11 mouse cellular contexts compared by ENCODE assay signal in genomic region chr11:96348141-96348928, GRCm38 (mm10). TPM values are rescaled to one million over a fixed set of nuclear protein-coding genes. Genes with fewer than 3 reads are reported as not detected.
DNase-seq lines count a peak whose midpoint lies in the region; ATAC-seq lines count a peak whose summit lies in the region.
"Had no signal": no experiment of that assay in that cellular context is flagged by ENCODE, and none has a peak within 500 bp of the region (broad histone marks: within the 10 kb centered on the region; RNA-seq: fewer than 3 reads in every experiment).

No protein-coding gene starts in this region.

- DNase-seq in heart, postnatal 4 days, result no peak
- DNase-seq in embryo, embryonic 9.5 days (ENCODE audit: extremely low spot score), result peak; percentile 72
- peak; percentile 89 for DNase-seq in kidney, adult 9 months
- DNase-seq in layer of hippocampus, adult 11-12 months (ENCODE audit: low spot score), result no peak
- no peak for DNase-seq in right cerebral cortex, postnatal 25 days
- no peak for DNase-seq in cerebellum, adult 11 months

- peaks cover 95% of the 10 kb centered on the region for H3K27me3 ChIP-seq in heart, embryonic 14.5 days (ENCODE audit: control insufficient read depth, insufficient read depth, low read length)
- no peaks in the 10 kb centered on the region for H3K27me3 ChIP-seq in neural tube, embryonic 13.5 days

- no peak overlapping the region for H3K9ac ChIP-seq in heart, embryonic 14.5 days (ENCODE audit: low read length)
- H3K9ac ChIP-seq in neural tube, embryonic 13.5 days, result peak overlapping the region; percentile 100
- H3K9ac ChIP-seq: embryonic facial prominence, embryonic 12.5 days; limb, embryonic 13.5 days had no signal

- no peak overlapping the region for H3K27ac ChIP-seq in heart, embryonic 14.5 days (replicated peaks in 1 of 2; ENCODE audit: control insufficient read depth in 1 of 2, insufficient read depth in 1 of 2, low read depth in 2 of 2, low read length in 2 of 2)
- H3K27ac ChIP-seq in neural tube, embryonic 13.5 days (replicated peaks), result peak overlapping the region; percentile 100
- H3K27ac ChIP-seq: embryonic facial prominence, embryonic 12.5 days; limb, embryonic 13.5 days had no signal

- no peaks in the 10 kb centered on the region; a peak in 1 of 4 replicates for H3K4me1 ChIP-seq in heart, embryonic 14.5 days (ENCODE audit: control insufficient read depth in 2 of 2, insufficient read depth in 2 of 2, low read length in 2 of 2)
- H3K4me1 ChIP-seq in neural tube, embryonic 13.5 days (replicated peaks), result peaks cover 80% of the 10 kb centered on the region
- H3K4me1 ChIP-seq: embryonic facial prominence, embryonic 12.5 days had no signal

- H3K9me3 ChIP-seq in heart, embryonic 14.5 days (ENCODE audit: control insufficient read depth, low read length), result no peaks in the 10 kb centered on the region
- no peaks in the 10 kb centered on the region for H3K9me3 ChIP-seq in neural tube, embryonic 13.5 days
- H3K9me3 ChIP-seq: embryonic facial prominence, embryonic 12.5 days; limb, embryonic 13.5 days had no signal

- 15% methylated on average over 21 of the region's 21 CpGs for WGBS in heart, embryonic 14.5 days
- 2% methylated on average over 21 of the region's 21 CpGs for WGBS in neural tube, embryonic 13.5 days

- H3K36me3 ChIP-seq in heart, embryonic 14.5 days (ENCODE audit: control insufficient read depth, insufficient read depth, low read length), result no peaks in the 10 kb centered on the region
- peaks cover 31% of the 10 kb centered on the region for H3K36me3 ChIP-seq in neural tube, embryonic 13.5 days
- H3K36me3 ChIP-seq: embryonic facial prominence, embryonic 12.5 days; limb, embryonic 13.5 days had no signal

- no peak overlapping the region for H3K4me3 ChIP-seq in heart, embryonic 14.5 days (ENCODE audit: control insufficient read depth in 1 of 2, insufficient read depth in 1 of 2, low read depth in 1 of 2, low read length in 2 of 2)
- peak overlapping the region; percentile 31 for H3K4me3 ChIP-seq in neural tube, embryonic 13.5 days
- H3K4me3 ChIP-seq: embryonic facial prominence, embryonic 12.5 days; limb, embryonic 13.5 days had no signal

- H3K4me2 ChIP-seq in heart, embryonic 14.5 days (ENCODE audit: low read length), result 0 out of 2 replicates have a peak overlapping the region, but pooled peaks have one; percentile 16
- peak overlapping the region; percentile 95 for H3K4me2 ChIP-seq in neural tube, embryonic 13.5 days
- H3K4me2 ChIP-seq: embryonic facial prominence, embryonic 12.5 days; limb, embryonic 13.5 days had no signal

- ATAC-seq in heart, embryonic 14.5 days (ENCODE audit: insufficient number of reproducible peaks, insufficient read depth, low FRiP score, low read depth), result no peak
- ATAC-seq in neural tube, embryonic 13.5 days (ENCODE audit: low read depth), result no peak

RNA-seq across cellular contexts. Expression of gene Hoxb2, which starts 2.0 kb away (rescaled TPM):
- polyA plus RNA-seq in heart, embryonic 14.5 days (2014; fragmentation: Nextera tagmentation; extraction: Ambion mirVana), result 2.0 and 2.9 TPM in 2 replicates
- 1 to 10 TPM; 1.3 to 2.2 TPM for total RNA-seq in heart, postnatal 4 days (2021)
- 63.0 and 67.1 TPM in 2 replicates for polyA plus RNA-seq in neural tube, embryonic 13.5 days (2015; fragmentation: Nextera tagmentation; extraction: Ambion mirVana)

RNA-seq across cellular contexts. Expression of gene Hoxb1, which starts 17.2 kb away (rescaled TPM):
- 0.09 TPM in 1 of 2 replicates, not detected in the other for polyA plus RNA-seq in heart, embryonic 14.5 days (2014; fragmentation: Nextera tagmentation; extraction: Ambion mirVana)
- not detected for total RNA-seq in heart, postnatal 4 days (2021)
- 1.2 and 1.6 TPM in 2 replicates for polyA plus RNA-seq in neural tube, embryonic 13.5 days (2015; fragmentation: Nextera tagmentation; extraction: Ambion mirVana)
- total RNA-seq: gastrocnemius, adult 8-10 months had no signal

RNA-seq across cellular contexts. Expression of gene Hoxb3, which starts 25.2 kb away (rescaled TPM):
- polyA plus RNA-seq in heart, embryonic 14.5 days (2014; fragmentation: Nextera tagmentation; extraction: Ambion mirVana), result 0.31 and 0.43 TPM in 2 replicates
- total RNA-seq in heart, postnatal 4 days (2021), result 1 to 10 TPM; 1.4 to 1.5 TPM
- polyA plus RNA-seq in neural tube, embryonic 13.5 days (2015; fragmentation: Nextera tagmentation; extraction: Ambion mirVana), result 12.8 and 14.7 TPM in 2 replicates

RNA-seq across cellular contexts. Expression of gene Hoxb4, which starts 30.3 kb away (rescaled TPM):
- 0.09 and 0.15 TPM in 2 replicates for polyA plus RNA-seq in heart, embryonic 14.5 days (2014; fragmentation: Nextera tagmentation; extraction: Ambion mirVana)
- 1 to 10 TPM in 1 of 2 experiments, under 1 TPM in 1; 0.74 to 1.0 TPM for total RNA-seq in heart, postnatal 4 days (2021)
- polyA plus RNA-seq in neural tube, embryonic 13.5 days (2015; fragmentation: Nextera tagmentation; extraction: Ambion mirVana), result 7.5 and 8.7 TPM in 2 replicates

RNA-seq across cellular contexts. Expression of gene Hoxb5, which starts 45.2 kb away (rescaled TPM):
- 0.27 TPM in 1 of 2 replicates, not detected in the other for polyA plus RNA-seq in heart, embryonic 14.5 days (2014; fragmentation: Nextera tagmentation; extraction: Ambion mirVana)
- total RNA-seq in heart, postnatal 4 days (2021), result under 1 TPM in 1 of 2 experiments, not detected in 1; 0.32 TPM
- polyA plus RNA-seq in neural tube, embryonic 13.5 days (2015; fragmentation: Nextera tagmentation; extraction: Ambion mirVana), result 67.1 and 88.3 TPM in 2 replicates

Comparison
In these comparisons a context has a peak if more than half of its experiments do, and no peak if none do; other contexts are left out.
1. DNase-seq: peak in embryo, embryonic 9.5 days (single experiment) and kidney, adult 9 months (single experiment); none in heart, postnatal 4 days (single experiment), layer of hippocampus, adult 11-12 months (single experiment), right cerebral cortex, postnatal 25 days (single experiment) and cerebellum, adult 11 months (single experiment).
2. RNA of gene Hoxb2, which starts 2.0 kb away (polyA plus RNA-seq): 63.0 to 67.1 TPM in neural tube, embryonic 13.5 days; 2.0 to 2.9 TPM in heart, embryonic 14.5 days; every median in the first group is over 10 times any median in the second.